In genomic region chr9:122501864-122502341, GRCm38 (mm10) we compare ENCODE assay signal across 11 mouse cellular contexts.
DNase-seq lines count a peak whose midpoint lies in the region; ATAC-seq lines count a peak whose summit lies in the region.
"Had no signal": no experiment of that assay in that cellular context is flagged by ENCODE, and none has a peak within 500 bp of the region (broad histone marks: within the 10 kb centered on the region; RNA-seq: fewer than 3 reads in every experiment).

No protein-coding gene starts in this region.

- no peak overlapping the region for H3K9ac ChIP-seq in neural tube, embryonic 15.5 days (replicated peaks)
- no peak overlapping the region for H3K9ac ChIP-seq in forebrain, embryonic 14.5 days (ENCODE audit: low read length)

- WGBS in neural tube, embryonic 15.5 days = 51% methylated on average over 13 of the region's 13 CpGs
- 19% methylated on average over 13 of the region's 13 CpGs for WGBS in forebrain, embryonic 14.5 days

- no peak overlapping the region for H3K27ac ChIP-seq in neural tube, embryonic 15.5 days (replicated peaks)
- peak overlapping the region; percentile 80 for H3K27ac ChIP-seq in forebrain, embryonic 14.5 days (ENCODE audit: low read depth, low read length)

- H3K4me1 ChIP-seq in neural tube, embryonic 15.5 days = peaks cover 7% of the 10 kb centered on the region; the same call in 1 of the 2 replicates
- peaks cover 10% of the 10 kb centered on the region; the same call in 1 of the 2 replicates for H3K4me1 ChIP-seq in forebrain, embryonic 14.5 days (ENCODE audit: control insufficient read depth, insufficient read depth, low read length)

- H3K27me3 ChIP-seq in neural tube, embryonic 15.5 days (replicated peaks) = no peaks in the 10 kb centered on the region
- H3K27me3 ChIP-seq in forebrain, embryonic 14.5 days (replicated peaks; ENCODE audit: control insufficient read depth, insufficient read depth, low read length) = no peaks in the 10 kb centered on the region

- intact Hi-C loops in heart, postnatal 14 days (cut with DNase I) = no loop called here

- H3K9me3 ChIP-seq in neural tube, embryonic 15.5 days (replicated peaks) = no peaks in the 10 kb centered on the region
- no peaks in the 10 kb centered on the region for H3K9me3 ChIP-seq in forebrain, embryonic 14.5 days (replicated peaks; ENCODE audit: control insufficient read depth, low read length)

- ATAC-seq in neural tube, embryonic 15.5 days (ENCODE audit: low FRiP score) = no peak
- ATAC-seq in forebrain, embryonic 14.5 days = peak; percentile 78
- no peak for ATAC-seq in megakaryocyte, adult 5-6 weeks (ENCODE audit: poor library complexity, severe bottlenecking)

- H3K4me2 ChIP-seq in neural tube, embryonic 15.5 days = no peak overlapping the region
- peak overlapping the region; percentile 30; the same call in 1 of the 2 replicates for H3K4me2 ChIP-seq in forebrain, embryonic 14.5 days (ENCODE audit: low read length)

- DNase-seq in neural tube, embryonic 10.5 days (ENCODE audit: extremely low spot score, low spot score) = peak; percentile 22
- DNase-seq in forebrain, embryonic 14.5 days (ENCODE audit: low spot score) = peak; percentile 80
- peak; percentile 15 for DNase-seq in layer of hippocampus, adult 9-10 months (ENCODE audit: low spot score)
- DNase-seq in retina, embryonic 14.5 days (ENCODE audit: low spot score) = peak; percentile 19
- DNase-seq in adrenal gland, postnatal 10 days = no peak
- DNase-seq in heart, postnatal 14 days = no peak
- DNase-seq: cerebellum, postnatal 36 days; kidney, postnatal 10 days; lung, adult 18-20 months had no signal

- H3K4me3 ChIP-seq in neural tube, embryonic 15.5 days (replicated peaks) = no peak overlapping the region
- H3K4me3 ChIP-seq in forebrain, embryonic 14.5 days (ENCODE audit: low read depth, low read length) = no peak overlapping the region

- no peaks in the 10 kb centered on the region for H3K36me3 ChIP-seq in neural tube, embryonic 15.5 days
- H3K36me3 ChIP-seq in forebrain, embryonic 14.5 days (ENCODE audit: control insufficient read depth, insufficient read depth, low read length) = no peaks in the 10 kb centered on the region

Comparison
In these comparisons a context has a peak if more than half of its experiments do, and no peak if none do; other contexts are left out.
1. DNase-seq: peak in neural tube, embryonic 10.5 days (single experiment), forebrain, embryonic 14.5 days (single experiment), layer of hippocampus, adult 9-10 months (single experiment) and retina, embryonic 14.5 days (single experiment); none in adrenal gland, postnatal 10 days (single experiment) and heart, postnatal 14 days (0 of 2).